Mouse (Mus musculus) MEL (cell line): ENCODE data around the gene Ifrd1. TPM values are rescaled to one million over a fixed set of nuclear protein-coding genes. Genes with fewer than 3 reads are reported as not detected.

ENCODE experiments used
- DNase-seq: peaks from one replicate; pipeline ENCODE4 v3.0.0; 2011; ENCODE audit warnings: low read depth, low spot score
- H3K27ac ChIP-seq: 2 replicates; pipeline ENCODE4 v1.5.1; 2012; ENCODE audit warnings: low read depth, mild to moderate bottlenecking, control low read depth, low read length, moderate library complexity; ENCODE audit not compliant: control insufficient read depth
- H3K27me3 ChIP-seq, 2 experiments: fragments of 150-350 bp in 1 of 2; sonication (generic) in 1 of 2; 2 replicates each; pipeline ENCODE4 v1.6.1; 2012; ENCODE audit warnings: low read length in 2 of 2, mild to moderate bottlenecking in 2 of 2, improper control_type of control experiment in 1 of 2, moderate library complexity in 1 of 2; ENCODE audit not compliant: insufficient read depth in 2 of 2, control insufficient read depth in 1 of 2
- H3K36me3 ChIP-seq, 2 experiments: 2 replicates each; pipeline ENCODE4 v1.6.1; 2012 to 2014; ENCODE audit warnings: low read length in 2 of 2, improper control_type of control experiment in 1 of 2, inconsistent platforms in 1 of 2, mild to moderate bottlenecking in 1 of 2; ENCODE audit not compliant: insufficient read depth in 2 of 2, control insufficient read depth in 1 of 2
- H3K4me1 ChIP-seq, 2 experiments: fragments of 150-350 bp in 1 of 2; sonication (generic) in 1 of 2; 2 replicates each; pipeline ENCODE4 v1.6.1; 2012; ENCODE audit warnings: low read length in 2 of 2, improper control_type of control experiment in 1 of 2, mild to moderate bottlenecking in 1 of 2; ENCODE audit not compliant: insufficient read depth in 2 of 2, control insufficient read depth in 1 of 2
- H3K4me3 ChIP-seq, 2 experiments: fragments of 150-350 bp in 1 of 2; sonication (generic) in 1 of 2; 2 replicates each; pipeline ENCODE4 v1.5.1; 2012; ENCODE audit warnings: low read depth in 2 of 2, low read length in 2 of 2, mild to moderate bottlenecking in 2 of 2, moderate library complexity in 2 of 2, control low read depth in 1 of 2, improper control_type of control experiment in 1 of 2; ENCODE audit not compliant: control insufficient read depth in 1 of 2, insufficient read depth in 1 of 2
- H3K79me2 ChIP-seq: 2 replicates; pipeline ENCODE4 v1.6.1; 2012; ENCODE audit warnings: mild to moderate bottlenecking, low read length, moderate library complexity; ENCODE audit not compliant: control insufficient read depth, poor library complexity, insufficient read depth
- H3K9ac ChIP-seq: 2 replicates; pipeline ENCODE4 v1.6.1; 2012; ENCODE audit warnings: low read depth, mild to moderate bottlenecking, control low read depth, low read length, moderate library complexity; ENCODE audit not compliant: control insufficient read depth, poor library complexity, severe bottlenecking
- H3K9me3 ChIP-seq: fragments of 150-350 bp; sonication (generic); replicated peaks from 2 replicates; pipeline ENCODE4 v1.6.1; 2012; ENCODE audit warnings: mild to moderate bottlenecking, low read length, improper control_type of control experiment, moderate library complexity; ENCODE audit not compliant: insufficient read depth
- BHLHE40 ChIP-seq: IDR thresholded peaks from 2 replicates; pipeline ENCODE4 v1.6.1; 2012; ENCODE audit warnings: low read depth, mild to moderate bottlenecking, inconsistent platforms, low read length, improper control_type of control experiment, borderline replicate concordance
- ELF1 ChIP-seq: IDR thresholded peaks from 2 replicates; pipeline ENCODE4 v1.6.1; 2014; ENCODE audit warnings: low read depth, mild to moderate bottlenecking, inconsistent platforms, low read length, improper control_type of control experiment, moderate library complexity
- ETS1 ChIP-seq: IDR thresholded peaks from 2 replicates; pipeline ENCODE4 v1.6.1; 2012; ENCODE audit warnings: low read depth, mild to moderate bottlenecking, inconsistent platforms, low read length, improper control_type of control experiment, moderate library complexity
- GABPA ChIP-seq: IDR thresholded peaks from 2 replicates; pipeline ENCODE4 v1.6.1; 2012; ENCODE audit warnings: low read depth, mild to moderate bottlenecking, inconsistent platforms, low read length, improper control_type of control experiment, moderate library complexity
- HCFC1 ChIP-seq: IDR thresholded peaks from 2 replicates; pipeline ENCODE4 v1.6.1; 2012; ENCODE audit warnings: low read depth, mild to moderate bottlenecking, inconsistent platforms, low read length, improper control_type of control experiment, moderate library complexity
- KAT2A ChIP-seq: conservative IDR thresholded peaks from 2 replicates; pipeline ENCODE4 v1.6.1; 2012; ENCODE audit warnings: low read depth, low read length, improper control_type of control experiment, inconsistent platforms
- MAFK ChIP-seq: IDR thresholded peaks from 2 replicates; pipeline ENCODE4 v1.6.1; 2011; ENCODE audit warnings: low read depth, mild to moderate bottlenecking, low read length, improper control_type of control experiment, borderline replicate concordance
- MAX ChIP-seq: IDR thresholded peaks from 2 replicates; pipeline ENCODE4 v1.6.1; 2011; ENCODE audit warnings: low read length, improper control_type of control experiment
- MXI1 ChIP-seq: IDR thresholded peaks from 2 replicates; pipeline ENCODE4 v1.6.1; 2011; ENCODE audit warnings: mild to moderate bottlenecking, low read depth, low read length, improper control_type of control experiment
- MYB ChIP-seq: IDR thresholded peaks from 2 replicates; pipeline ENCODE4 v1.6.1; 2011; ENCODE audit warnings: mild to moderate bottlenecking, low read depth, low read length, improper control_type of control experiment
- MYC ChIP-seq: IDR thresholded peaks from 2 replicates; pipeline ENCODE4 v1.6.1; 2011; ENCODE audit warnings: low read depth, mild to moderate bottlenecking, low read length, improper control_type of control experiment, moderate library complexity
- NELFE ChIP-seq: IDR thresholded peaks from 2 replicates; pipeline ENCODE4 v1.6.1; 2011; ENCODE audit warnings: low read depth, low read length, improper control_type of control experiment
- NRF1 ChIP-seq: IDR thresholded peaks from 2 replicates; pipeline ENCODE4 v1.6.1; 2014; ENCODE audit warnings: low read depth, mild to moderate bottlenecking, inconsistent platforms, low read length, improper control_type of control experiment, moderate library complexity; ENCODE audit not compliant: poor library complexity, insufficient read depth, severe bottlenecking
- POLR2A ChIP-seq, 2 experiments: IDR thresholded peaks; 2 replicates each; pipeline ENCODE4 v1.6.1; 2011 to 2012; ENCODE audit warnings: low read length in 2 of 2, mild to moderate bottlenecking in 2 of 2, control low read depth in 1 of 2, improper control_type of control experiment in 1 of 2, low read depth in 1 of 2, moderate library complexity in 1 of 2; ENCODE audit not compliant: control insufficient read depth in 1 of 2, insufficient read depth in 1 of 2, poor library complexity in 1 of 2
- POLR2AphosphoS2 ChIP-seq: IDR thresholded peaks from 2 replicates; pipeline ENCODE4 v1.6.1; 2011; ENCODE audit warnings: low read length, improper control_type of control experiment
- POLR2AphosphoS5 ChIP-seq: IDR thresholded peaks from 2 replicates; pipeline ENCODE4 v1.6.1; 2012; ENCODE audit warnings: low read depth, borderline replicate concordance, mild to moderate bottlenecking, inconsistent platforms, low read length, moderate library complexity, mixed read lengths
- RCOR1 ChIP-seq: IDR thresholded peaks from 2 replicates; pipeline ENCODE4 v1.6.1; 2012; ENCODE audit warnings: low read depth, mild to moderate bottlenecking, inconsistent platforms, low read length, improper control_type of control experiment
- SIN3A ChIP-seq: IDR thresholded peaks from 2 replicates; pipeline ENCODE4 v1.6.1; 2012; ENCODE audit warnings: low read length, improper control_type of control experiment, inconsistent platforms
- TBP ChIP-seq: IDR thresholded peaks from 2 replicates; pipeline ENCODE4 v1.8.0; 2011; ENCODE audit warnings: low read depth, low read length, improper control_type of control experiment
- TCF12 ChIP-seq: IDR thresholded peaks from 2 replicates; pipeline ENCODE4 v1.6.1; 2014; ENCODE audit warnings: low read depth, mild to moderate bottlenecking, inconsistent platforms, low read length, improper control_type of control experiment, moderate library complexity
- UBTF ChIP-seq: IDR thresholded peaks from 2 replicates; pipeline ENCODE4 v1.6.1; 2012; ENCODE audit warnings: low read depth, mild to moderate bottlenecking, inconsistent platforms, low read length, improper control_type of control experiment, moderate library complexity, borderline replicate concordance; ENCODE audit not compliant: insufficient read depth
- USF1 ChIP-seq: IDR thresholded peaks from 2 replicates; pipeline ENCODE4 v1.6.1; 2014; ENCODE audit warnings: low read depth, mild to moderate bottlenecking, inconsistent platforms, low read length, improper control_type of control experiment, moderate library complexity
- USF2 ChIP-seq, 2 experiments: IDR thresholded peaks; 2 replicates each; pipeline ENCODE4 v1.6.1; 2011 to 2012; ENCODE audit warnings: improper control_type of control experiment in 2 of 2, low read length in 2 of 2, borderline replicate concordance in 1 of 2, inconsistent platforms in 1 of 2, low read depth in 1 of 2, mild to moderate bottlenecking in 1 of 2; ENCODE audit not compliant: insufficient read depth in 1 of 2
- ZMIZ1 ChIP-seq: IDR thresholded peaks from 2 replicates; pipeline ENCODE4 v1.6.1; 2012; ENCODE audit warnings: low read depth, mild to moderate bottlenecking, inconsistent platforms, low read length, improper control_type of control experiment, moderate library complexity
- polyA plus RNA-seq, 2 experiments: library from polyadenylated mRNA; stranded (reverse) in 1 of 2; unstranded in 1 of 2; fragments of >175 nt in 1 of 2; fragments of >200 nt in 1 of 2; gene quantifications; 2 replicates each; pipeline versions ENCODE4 v1.2.1 to v1.2.4; 2012; ENCODE audit warnings: low replicate concordance in 2 of 2, low read depth in 1 of 2; ENCODE audit not compliant: insufficient read length in 2 of 2, insufficient read depth in 1 of 2, missing spikeins in 1 of 2
- total RNA-seq: library from RNA; depleted of rRNA; stranded (reverse); fragments of 300-350 nt; gene quantifications from 2 replicates; pipeline ENCODE4 v1.2.3, GENCODE M21; 2012

Ifrd1 gene
- total and polyA plus RNA-seq, 3 experiments = 161 to 167 TPM; not detected in 1

DNA sequence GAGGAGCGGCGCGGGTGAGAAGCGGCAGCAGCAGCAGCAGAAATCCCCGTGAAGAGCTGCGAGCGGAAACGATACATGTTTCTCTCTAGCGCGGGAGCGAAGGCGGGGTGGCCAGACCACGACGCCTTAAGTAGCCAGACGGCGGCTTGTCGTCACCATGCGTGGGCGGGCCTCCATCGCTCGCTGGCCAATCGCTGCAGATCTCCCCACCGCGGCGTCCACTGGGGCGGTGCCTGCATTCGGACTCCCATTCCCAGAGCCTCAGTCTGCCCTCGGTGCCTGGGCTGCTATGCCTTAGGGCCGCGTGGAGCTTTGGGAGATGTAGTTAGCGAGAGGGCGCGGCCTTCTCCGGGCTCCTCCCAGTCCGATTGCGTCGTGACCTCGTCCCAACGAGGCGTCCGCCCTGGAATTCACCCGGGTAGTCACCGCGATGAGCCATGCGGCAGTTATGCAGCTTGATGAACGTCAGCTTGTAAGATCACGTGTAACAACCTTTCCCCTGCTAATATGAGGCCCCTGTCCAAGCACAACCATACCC lies 25.2 kb downstream of the Ifrd1 start:
- Histone ChIP-seq H3K4me1 (peaks cover 0 to 11% of the 10 kb centered on the region in 2 experiments; a peak in 3 of 4 replicates), H3K27me3 (no peaks in the 10 kb centered on the region), H3K27ac (peak overlapping the region; percentile 84), H3K36me3 (peaks cover 4 to 13% of the 10 kb centered on the region in 2 experiments), H3K4me3 (peak overlapping the region; percentile 58 to 81), H3K9ac (peak overlapping the region; percentile 92), H3K9me3 (no peaks in the 10 kb centered on the region), H3K79me2 (peaks cover 35% of the 10 kb centered on the region)
- TF ChIP-seq TBP (peak; percentile 98), POLR2AphosphoS5 (peak; percentile 90; the same call in 1 of the 2 replicates), USF1 (peak; percentile 73; the same call in 1 of the 2 replicates), POLR2AphosphoS2 (peak; percentile 99), USF2 (IDR thresholded peaks at IDR 0.05; ENCODE audit: borderline replicate concordance in 1 of 2, insufficient read depth in 1 of 2, low read depth in 1 of 2, low read length in 2 of 2) (no peak), ETS1 (no peak), MAFK (no peak), BHLHE40 (peak; percentile 47; the same call in 1 of the 2 replicates), GABPA (no peak), MYB (no peak), MAX (peak; percentile 91), UBTF (no peak), RCOR1 (no peak), ZMIZ1 (peak; percentile 99), KAT2A (peak; percentile 92; the same call in 1 of the 2 replicates), NELFE (peak; percentile 100), HCFC1 (peak; percentile 99), MYC (peak; percentile 95), TCF12 (peak; percentile 54), POLR2A (IDR thresholded peaks at IDR 0.05; ENCODE audit: control insufficient read depth in 1 of 2, insufficient read depth in 1 of 2, low read depth in 1 of 2, low read length in 2 of 2, poor library complexity in 1 of 2) (peak; percentile 97 to 100), NRF1 (peak; percentile 40; the same call in 1 of the 2 replicates), SIN3A (peak; percentile 83), MXI1 (peak; percentile 92), ELF1 (peak; percentile 64; the same call in 1 of the 2 replicates)
- peak; percentile 99 for DNase-seq
